Mouse (Mus musculus) left cerebral cortex, postnatal 36 days (tissue): ENCODE data around the gene Gm12248. TPM values are rescaled to one million over a fixed set of nuclear protein-coding genes. Genes with fewer than 3 reads are reported as not detected.

Experiments
- DNase-seq, 2 experiments: peaks; one replicate each; pipeline ENCODE4 v3.0.0; 2021 to 2022; ENCODE audit warnings: low spot score in 2 of 2, mixed read lengths in 1 of 2
- intact Hi-C: fragments of 180-260 bp; cut with DNase I; formaldehyde crosslinking; loops from one replicate; pipeline ENCODE4 v1.15.1; 2025
- total RNA-seq, 2 experiments: library from RNA; stranded (reverse); gene quantifications; 2 replicates each; pipeline ENCODE4 v1.2.3; 2021

Gm12248 gene
- total RNA-seq, result not detected

DNA sequence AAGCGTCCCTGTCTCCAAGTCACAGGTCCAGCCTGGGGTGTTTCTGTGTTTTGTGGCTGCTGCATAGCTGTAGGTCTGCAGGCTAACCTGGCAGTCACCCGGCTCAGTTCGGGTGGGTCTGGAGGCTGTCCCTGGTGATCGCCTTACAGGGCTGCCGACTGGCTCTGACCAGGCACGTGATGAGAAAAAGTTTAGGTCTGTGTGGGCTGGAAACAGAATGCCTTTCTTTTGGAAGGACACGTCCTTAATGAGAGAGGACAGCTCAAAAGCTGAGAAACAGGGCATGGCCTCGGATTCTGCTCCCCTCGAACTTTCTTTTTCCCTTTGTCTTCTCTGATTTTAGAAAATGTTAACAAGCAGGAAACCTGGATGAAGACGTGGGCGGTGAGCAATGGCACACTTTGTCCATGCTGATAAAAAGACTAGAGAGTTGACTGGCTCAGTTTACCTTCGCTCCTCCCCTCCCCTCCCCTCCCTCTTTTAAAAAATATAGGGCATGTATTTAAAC, at the start of gene Gm12248:
TSS of gene Gm12248 (minus strand) at position 114 of the 508 bp plus-strand sequence.
- intact Hi-C loops, result no loop called here
- DNase-seq, result no peak

DNA sequence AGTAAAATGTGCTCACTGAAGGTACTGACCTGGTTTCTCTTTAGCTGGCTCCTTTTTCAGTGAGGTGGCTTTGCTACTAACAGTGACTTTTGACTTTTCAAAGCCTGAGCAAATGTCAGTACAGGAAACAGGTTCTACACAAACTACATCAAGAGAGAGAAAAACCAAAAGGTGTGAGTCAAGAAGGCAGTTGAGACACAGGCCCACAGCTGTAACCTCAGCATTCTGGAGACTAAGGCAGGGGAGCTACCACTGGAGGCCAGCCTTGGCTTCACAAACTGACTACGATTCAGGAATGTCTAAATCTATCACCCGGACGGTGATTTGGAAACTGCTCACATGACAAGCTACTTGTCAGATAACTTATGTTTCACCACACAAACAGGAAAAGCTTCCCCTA, 46.5 kb upstream of the Gm12248 start:
- intact Hi-C loops, result no loop called here
- no peak for DNase-seq

GRCm38 (mm10) chr11:58138821-58139220, 45.9 kb upstream of the Gm12248 start:
- DNase-seq, result no peak
- intact Hi-C loops, result no loop called here

DNA sequence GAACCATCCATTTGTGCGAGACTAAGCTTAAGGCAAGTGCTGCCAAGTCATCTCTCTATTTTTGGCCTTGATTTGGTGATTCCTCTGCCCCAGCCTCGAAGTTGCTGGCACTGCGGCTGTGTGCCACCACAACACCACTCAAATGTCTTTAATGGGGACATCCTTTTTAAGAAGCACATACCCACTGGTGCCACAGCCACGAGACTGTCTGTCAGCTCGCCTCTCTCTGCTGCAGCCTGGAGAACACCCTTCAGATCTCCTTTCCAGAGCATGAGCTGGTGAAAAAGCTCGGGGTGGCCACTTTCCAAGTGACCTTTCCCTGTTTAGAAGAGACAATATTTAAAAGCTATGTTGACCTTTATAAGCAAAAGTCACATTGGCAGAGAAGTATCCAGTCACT, 43.7 kb upstream of the Gm12248 start:
- no peak for DNase-seq
- intact Hi-C loops, result no loop called here

GRCm38 (mm10) chr11:58135296-58135695, 42.4 kb upstream of the Gm12248 start:
- no peak for DNase-seq
- intact Hi-C loops, result no loop called here

DNA sequence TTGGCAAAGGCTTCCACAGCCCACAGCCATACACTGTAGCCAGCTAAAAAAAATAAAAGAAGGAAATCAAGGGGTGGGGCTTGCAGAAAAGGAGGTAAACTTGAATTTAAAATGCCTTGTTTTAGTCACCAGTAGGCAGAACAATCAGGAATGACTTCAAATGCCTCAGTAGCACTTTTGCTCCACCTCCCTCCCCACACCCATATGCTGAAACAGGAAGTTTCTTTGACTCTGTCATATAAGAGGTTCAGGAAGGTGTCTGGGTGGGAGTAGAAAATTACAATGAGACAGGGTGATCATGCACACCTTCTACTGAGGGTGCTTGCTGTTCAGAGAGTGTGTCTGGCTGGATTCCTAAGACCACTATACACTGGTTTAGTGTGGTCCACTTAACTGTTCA, 41.9 kb upstream of the Gm12248 start:
- no peak for DNase-seq
- intact Hi-C loops, result no loop called here

DNA sequence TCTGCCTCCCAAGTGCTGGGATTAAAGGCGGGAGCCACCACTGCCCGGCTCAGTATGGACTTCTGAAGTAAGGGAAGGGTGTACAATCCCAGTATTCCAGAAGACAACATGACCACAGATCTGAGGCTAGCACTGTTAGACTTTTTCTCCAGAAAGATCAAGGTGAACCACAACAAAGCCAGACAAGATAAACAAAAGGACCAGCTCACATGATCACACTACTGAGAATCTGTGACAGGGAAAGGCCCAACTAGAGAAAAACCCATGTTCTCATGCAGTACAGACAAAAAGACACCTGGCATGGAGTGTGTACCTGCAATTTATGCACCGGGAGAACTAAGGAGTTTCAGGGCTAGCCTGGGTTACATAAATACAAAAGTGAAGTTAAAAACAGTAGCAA, 39.1 kb upstream of the Gm12248 start:
- intact Hi-C loops, result no loop called here
- no peak for DNase-seq

- no peak for DNase-seq
- intact Hi-C loops, result no loop called here
Measured at GRCm38 (mm10) chr11:58129302-58129843, 36.4 kb upstream of the Gm12248 start.

DNA sequence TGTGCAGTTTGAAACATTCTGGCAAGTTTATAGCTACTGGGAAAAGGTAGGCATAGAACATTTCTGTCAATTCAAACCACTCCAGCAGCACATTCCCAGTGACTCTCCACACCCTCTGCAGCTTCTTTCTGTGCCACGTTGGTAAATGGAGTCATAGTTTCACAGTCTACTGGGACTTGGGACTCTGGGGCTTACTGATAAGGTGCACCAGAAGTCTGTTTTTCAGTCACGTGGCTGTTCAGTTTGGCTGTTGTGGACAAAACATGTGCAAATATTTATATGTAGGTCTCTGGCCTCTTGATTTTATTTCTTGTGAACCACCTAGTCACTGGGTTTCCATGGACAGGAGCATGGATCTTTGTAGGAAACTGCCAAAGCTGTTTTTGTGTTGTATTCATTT, 34.6 kb upstream of the Gm12248 start:
- intact Hi-C loops, result no loop called here
- no peak for DNase-seq

DNA sequence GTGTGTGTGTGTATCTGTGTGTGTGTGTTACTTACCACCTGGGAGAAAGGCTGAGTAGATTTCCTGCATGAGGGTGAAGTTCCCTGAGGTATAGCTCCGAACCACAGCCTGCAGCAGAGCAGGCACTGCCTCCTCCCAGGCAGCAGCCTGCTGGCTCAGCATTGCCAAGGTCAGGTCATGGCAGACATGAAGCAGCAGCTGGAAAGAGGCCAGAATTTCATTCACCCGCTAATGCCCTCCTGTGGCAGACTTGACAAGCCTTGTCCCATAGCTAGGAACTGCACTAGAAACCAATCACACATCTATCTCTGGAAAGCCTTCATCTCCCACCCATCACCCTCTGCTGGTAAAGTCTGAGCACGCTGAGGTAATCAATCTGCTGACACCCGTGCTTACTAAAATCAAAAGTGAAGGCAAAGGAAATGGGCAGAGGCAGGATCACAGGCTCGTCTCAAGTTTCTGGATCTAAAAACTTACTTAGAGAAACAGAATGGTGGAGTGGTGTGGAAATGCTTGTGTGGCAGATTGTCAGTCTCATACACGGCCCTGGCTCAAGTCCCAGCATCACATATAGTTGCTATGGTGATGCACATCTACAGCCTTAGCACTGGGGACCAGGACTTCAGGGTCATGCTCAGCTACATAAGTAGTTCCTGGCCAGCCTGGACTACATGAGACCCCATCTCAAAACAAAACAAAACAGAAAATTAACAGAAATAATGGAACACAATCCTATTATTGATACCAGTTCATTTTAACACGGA, 33.6 kb upstream of the Gm12248 start:
- DNase-seq, result no peak
- intact Hi-C loops, result no loop called here

DNA sequence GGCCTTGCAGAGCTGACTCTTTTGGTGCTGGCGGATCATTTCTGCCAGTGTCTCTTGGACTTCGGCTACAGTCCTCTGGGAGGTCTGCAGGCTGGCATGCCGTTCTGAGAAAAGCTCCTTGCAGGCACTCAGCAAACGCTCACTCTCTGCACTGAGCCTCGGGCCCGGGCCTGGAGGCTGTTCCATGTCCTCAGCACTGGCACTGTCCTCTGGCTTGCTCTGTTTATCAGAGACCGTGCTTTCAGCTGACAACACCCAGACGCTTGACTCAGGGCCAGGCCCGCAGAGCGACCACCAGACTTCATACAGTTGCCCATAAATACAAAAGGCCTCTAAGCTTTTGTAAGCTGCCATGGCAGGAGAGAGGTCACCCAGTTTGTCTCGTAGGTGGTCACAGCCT, 32.1 kb upstream of the Gm12248 start:
- intact Hi-C loops, result no loop called here
- DNase-seq, result no peak

DNA sequence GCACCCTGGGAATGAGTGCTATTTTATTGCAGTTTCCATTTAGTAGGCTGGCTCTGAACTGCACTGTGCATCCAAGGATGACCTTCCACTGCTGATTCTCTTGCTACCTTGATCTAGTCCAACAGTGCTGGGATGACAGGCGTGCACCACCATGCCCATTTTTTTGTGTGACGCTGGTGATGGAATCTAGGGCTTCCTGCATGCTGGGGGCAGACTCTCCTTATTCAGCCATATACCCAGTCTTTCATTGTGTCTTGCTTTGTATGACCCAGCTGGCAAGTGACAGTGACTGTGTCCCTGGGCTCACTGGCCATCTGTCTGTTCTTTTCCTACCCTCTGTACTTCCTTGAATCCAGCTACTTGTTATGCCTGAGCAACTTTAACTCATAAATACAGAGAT, 30.8 kb upstream of the Gm12248 start:
- no peak for DNase-seq
- intact Hi-C loops, result no loop called here

- DNase-seq, result no peak
- intact Hi-C loops, result no loop called here
Measured at GRCm38 (mm10) chr11:58121351-58121750, 28.4 kb upstream of the Gm12248 start.

DNA sequence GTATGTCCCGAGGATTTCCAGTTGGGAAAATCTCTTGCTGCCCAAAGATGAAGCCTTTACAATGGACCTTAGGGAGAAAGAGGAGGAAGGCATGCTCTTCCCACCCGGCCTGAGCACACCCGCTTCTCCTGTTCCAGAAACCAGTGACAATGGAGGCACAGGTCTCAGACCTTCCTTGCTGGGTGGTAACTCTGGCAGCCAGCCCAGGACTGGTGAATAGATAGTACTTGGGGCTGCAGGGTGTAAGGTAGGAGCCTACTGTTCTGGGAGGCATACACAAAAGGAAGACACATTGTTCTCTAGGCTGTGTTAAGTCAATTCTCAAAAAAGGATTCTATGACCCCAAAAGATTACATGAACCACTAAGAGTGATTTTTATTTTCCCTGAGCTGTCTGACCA, 27.7 kb upstream of the Gm12248 start:
- intact Hi-C loops, result no loop called here
- no peak for DNase-seq

DNA sequence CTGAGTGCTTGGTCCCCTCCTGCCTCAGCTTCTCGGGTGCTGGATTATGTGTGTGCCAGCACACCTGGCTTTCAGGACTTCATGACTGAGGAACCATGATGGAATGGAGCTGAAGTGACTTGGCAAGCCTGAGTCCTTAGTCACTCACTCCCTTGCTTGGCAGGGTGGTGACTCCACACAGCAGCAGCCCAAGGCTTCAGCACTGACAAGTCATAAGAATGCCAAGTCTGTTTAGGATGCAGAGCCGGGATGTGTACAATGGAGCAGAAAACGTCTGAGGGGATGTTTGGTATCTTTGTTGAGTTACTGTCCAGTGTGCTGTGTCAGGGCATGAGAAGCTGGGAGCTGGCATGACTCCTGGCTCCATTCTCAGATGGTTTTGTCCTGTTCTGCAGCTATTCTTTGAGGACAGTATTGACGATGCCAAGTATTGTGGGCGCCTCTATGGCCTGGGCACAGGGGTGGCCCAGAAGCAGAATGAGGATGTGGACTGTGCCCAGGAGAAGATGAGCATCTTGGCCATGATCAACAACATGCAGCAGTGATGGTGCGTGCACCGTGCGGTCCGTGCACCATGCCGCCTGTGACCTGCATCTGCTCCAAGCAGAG, 24.2 kb upstream of the Gm12248 start:
- intact Hi-C loops, result no loop called here
- no peak for DNase-seq

GRCm38 (mm10) chr11:58116560-58116959, 23.6 kb upstream of the Gm12248 start:
- DNase-seq, result no peak
- intact Hi-C loops, result no loop called here

- intact Hi-C loops, result loop anchor here (10.0 kb wide), 1 partner anchor 197 kb away; the partner anchor contains the start of gene Zfp692
- DNase-seq, result no peak
Measured at GRCm38 (mm10) chr11:58107664-58108337, 14.9 kb upstream of the Gm12248 start.

GRCm38 (mm10) chr11:58107009-58107408, 14.1 kb upstream of the Gm12248 start:
- intact Hi-C loops, result loop anchor here (10.0 kb wide), 1 partner anchor 198 kb away; the partner anchor contains the start of gene Zfp692

GRCm38 (mm10) chr11:58104351-58104791, 11.4 kb upstream of the Gm12248 start:
- intact Hi-C loops, result loop anchor here (5.0 to 10.0 kb wide), 2 partner anchors 97 to 200 kb away; partner anchors contain the start of genes Larp1 and Zfp692

More at GRCm38 (mm10) chr11:58107009-58107408, 14.1 kb upstream of the Gm12248 start:
- no peak for DNase-seq

More at GRCm38 (mm10) chr11:58104351-58104791, 11.4 kb upstream of the Gm12248 start:
- DNase-seq, result no peak
